Comparison of ENCODE assay signal across 8 mouse cellular contexts in genomic region chr6:39539679-39540155, GRCm38 (mm10). TPM values are rescaled to one million over a fixed set of nuclear protein-coding genes. Genes with fewer than 3 reads are reported as not detected.
A peak's percentile ranks its signal among the peaks of the same experiment; 100 is the strongest.
DNase-seq lines count a peak whose midpoint lies in the region; ATAC-seq and TF ChIP-seq lines count a peak whose summit lies in the region.

No protein-coding gene starts in this region.

- no peak overlapping the region; the same call in 1 of the 2 replicates for H3K9ac ChIP-seq in heart, embryonic 14.5 days (ENCODE audit: low read length)
- 0 out of 2 replicates have a peak overlapping the region, but pooled peaks have one; percentile 3 for H3K9ac ChIP-seq in kidney, embryonic 16.5 days (replicated peaks; ENCODE audit: low read length)
- H3K9ac ChIP-seq in stomach, embryonic 16.5 days (ENCODE audit: low read length): no peak overlapping the region

- TF ChIP-seq CTCF in E14TG2a.4 (conservative IDR thresholded peaks at IDR 0.05; ENCODE audit: low read length): no peak

- peak; percentile 72 for DNase-seq in embryo, embryonic 9.5 days (ENCODE audit: extremely low spot score)
- peak; percentile 58 for DNase-seq in lung, postnatal 14 days
- DNase-seq in left cerebral cortex, adult 9 months (ENCODE audit: low spot score in 2 of 2): no peak
- DNase-seq in spleen, postnatal 4 days (ENCODE audit: low spot score in 2 of 2): no peak

- peak overlapping the region; percentile 54 for H3K4me2 ChIP-seq in heart, embryonic 14.5 days (ENCODE audit: low read length)
- H3K4me2 ChIP-seq in kidney, embryonic 16.5 days (replicated peaks; ENCODE audit: low read depth, low read length): peak overlapping the region; percentile 35
- peak overlapping the region; percentile 43 for H3K4me2 ChIP-seq in stomach, embryonic 16.5 days (ENCODE audit: low read depth, low read length)

- peak overlapping the region; percentile 68 to 71 for H3K27ac ChIP-seq in heart, embryonic 14.5 days (replicated peaks in 1 of 2; ENCODE audit: control insufficient read depth in 1 of 2, insufficient read depth in 1 of 2, low read depth in 2 of 2, low read length in 2 of 2)
- peak overlapping the region; percentile 86 for H3K27ac ChIP-seq in kidney, embryonic 16.5 days (ENCODE audit: low read length)
- H3K27ac ChIP-seq in stomach, embryonic 16.5 days (ENCODE audit: low read length): peak overlapping the region; percentile 46

- H3K9me3 ChIP-seq in E14TG2a.4 (ENCODE audit: low read length): no peaks in the 10 kb centered on the region
- no peaks in the 10 kb centered on the region for H3K9me3 ChIP-seq in heart, embryonic 14.5 days (ENCODE audit: control insufficient read depth, low read length)
- H3K9me3 ChIP-seq in kidney, embryonic 16.5 days (ENCODE audit: low read length): no peaks in the 10 kb centered on the region
- no peaks in the 10 kb centered on the region for H3K9me3 ChIP-seq in stomach, embryonic 16.5 days (replicated peaks; ENCODE audit: control insufficient read depth, low read length)

- ATAC-seq in heart, embryonic 14.5 days (ENCODE audit: insufficient number of reproducible peaks, insufficient read depth, low FRiP score, low read depth): peak; percentile 63
- peak; percentile 55 for ATAC-seq in kidney, embryonic 16.5 days (ENCODE audit: low FRiP score, low TSS enrichment)
- ATAC-seq in stomach, embryonic 16.5 days (ENCODE audit: insufficient read depth, low FRiP score): peak; percentile 48; the same call in 1 of the 2 replicates

- 29% methylated on average over 7 of the region's 7 CpGs for WGBS in heart, embryonic 14.5 days
- 5% methylated on average over 7 of the region's 7 CpGs for WGBS in kidney, embryonic 16.5 days
- 25% methylated on average over 7 of the region's 7 CpGs for WGBS in stomach, embryonic 16.5 days

- no peaks in the 10 kb centered on the region for H3K27me3 ChIP-seq in E14TG2a.4 (ENCODE audit: insufficient read depth, low read length)
- H3K27me3 ChIP-seq in heart, embryonic 14.5 days (ENCODE audit: control insufficient read depth, insufficient read depth, low read length): no peaks in the 10 kb centered on the region
- H3K27me3 ChIP-seq in kidney, embryonic 16.5 days (ENCODE audit: insufficient read depth, low read length): no peaks in the 10 kb centered on the region
- no peaks in the 10 kb centered on the region for H3K27me3 ChIP-seq in stomach, embryonic 16.5 days (ENCODE audit: control insufficient read depth, insufficient read depth, low read length)

- H3K36me3 ChIP-seq in E14TG2a.4 (ENCODE audit: insufficient read depth, low read length): no peaks in the 10 kb centered on the region; the same call in 1 of the 2 replicates
- H3K36me3 ChIP-seq in heart, embryonic 14.5 days (ENCODE audit: control insufficient read depth, insufficient read depth, low read length): no peaks in the 10 kb centered on the region
- H3K36me3 ChIP-seq in kidney, embryonic 16.5 days (ENCODE audit: insufficient read depth, low read length): no peaks in the 10 kb centered on the region
- no peaks in the 10 kb centered on the region for H3K36me3 ChIP-seq in stomach, embryonic 16.5 days (ENCODE audit: control insufficient read depth, insufficient read depth, low read length)

- H3K4me3 ChIP-seq in E14TG2a.4 (replicated peaks; ENCODE audit: low read length): peak overlapping the region; percentile 64
- no peak overlapping the region for H3K4me3 ChIP-seq in heart, embryonic 14.5 days (ENCODE audit: control insufficient read depth in 1 of 2, insufficient read depth in 1 of 2, low read depth in 1 of 2, low read length in 2 of 2)
- peak overlapping the region; percentile 9; the same call in 1 of the 2 replicates for H3K4me3 ChIP-seq in kidney, embryonic 16.5 days (ENCODE audit: low read length)
- H3K4me3 ChIP-seq in stomach, embryonic 16.5 days (replicated peaks; ENCODE audit: low read length): no peak overlapping the region

- peaks cover 89% of the 10 kb centered on the region for H3K4me1 ChIP-seq in E14TG2a.4 (replicated peaks; ENCODE audit: low read depth, low read length)
- peaks cover 32 to 44% of the 10 kb centered on the region in 2 experiments for H3K4me1 ChIP-seq in heart, embryonic 14.5 days (ENCODE audit: control insufficient read depth in 2 of 2, insufficient read depth in 2 of 2, low read length in 2 of 2)
- peaks cover 62% of the 10 kb centered on the region for H3K4me1 ChIP-seq in kidney, embryonic 16.5 days (ENCODE audit: insufficient read depth, low read length)
- H3K4me1 ChIP-seq in stomach, embryonic 16.5 days (ENCODE audit: control insufficient read depth, insufficient read depth, low read length): peaks cover 49% of the 10 kb centered on the region

RNA-seq across cellular contexts. Expression of gene Dennd2a, which starts 17.9 kb away (rescaled TPM):
- 18.1 and 18.8 TPM in 2 replicates for polyA plus RNA-seq in heart, embryonic 14.5 days (2014; fragmentation: Nextera tagmentation; extraction: Ambion mirVana)
- polyA plus RNA-seq in kidney, embryonic 16.5 days (2015; fragmentation: Nextera tagmentation; extraction: Ambion mirVana): 20.6 and 20.9 TPM in 2 replicates
- 10.8 and 10.9 TPM in 2 replicates for polyA plus RNA-seq in stomach, embryonic 16.5 days (2015; fragmentation: Nextera tagmentation; extraction: Ambion mirVana)

RNA-seq across cellular contexts. Expression of gene Adck2, which starts 34.0 kb away (rescaled TPM):
- polyA plus RNA-seq in heart, embryonic 14.5 days (2014; fragmentation: Nextera tagmentation; extraction: Ambion mirVana): 16.1 and 19.1 TPM in 2 replicates
- polyA plus RNA-seq in kidney, embryonic 16.5 days (2015; fragmentation: Nextera tagmentation; extraction: Ambion mirVana): 31.7 and 32.8 TPM in 2 replicates
- polyA plus RNA-seq in stomach, embryonic 16.5 days (2015; fragmentation: Nextera tagmentation; extraction: Ambion mirVana): 33.5 and 34.8 TPM in 2 replicates

RNA-seq across cellular contexts. Expression of gene Gm42420, which starts 45.8 kb away (rescaled TPM):
- polyA plus RNA-seq in heart, embryonic 14.5 days (2014; fragmentation: Nextera tagmentation; extraction: Ambion mirVana): 0.35 TPM in 1 of 2 replicates, not detected in the other
- 3.8 TPM in 1 of 2 replicates, not detected in the other for polyA plus RNA-seq in kidney, embryonic 16.5 days (2015; fragmentation: Nextera tagmentation; extraction: Ambion mirVana)
- polyA plus RNA-seq in stomach, embryonic 16.5 days (2015; fragmentation: Nextera tagmentation; extraction: Ambion mirVana): 0.43 and 2.1 TPM in 2 replicates

RNA-seq across cellular contexts. Expression of gene Ndufb2, which starts 52.7 kb away (rescaled TPM):
- polyA plus RNA-seq in heart, embryonic 14.5 days (2014; fragmentation: Nextera tagmentation; extraction: Ambion mirVana): 794 and 856 TPM in 2 replicates
- 326 and 331 TPM in 2 replicates for polyA plus RNA-seq in kidney, embryonic 16.5 days (2015; fragmentation: Nextera tagmentation; extraction: Ambion mirVana)
- polyA plus RNA-seq in stomach, embryonic 16.5 days (2015; fragmentation: Nextera tagmentation; extraction: Ambion mirVana): 307 and 337 TPM in 2 replicates

Comparison
In these comparisons a context has a peak if more than half of its experiments do, and no peak if none do; other contexts are left out.
1. H3K4me3 ChIP-seq: peak in E14TG2a.4 (single experiment) and kidney, embryonic 16.5 days (single experiment); none in heart, embryonic 14.5 days (0 of 2) and stomach, embryonic 16.5 days (single experiment).
2. DNase-seq: peak in embryo, embryonic 9.5 days (single experiment) and lung, postnatal 14 days (single experiment); none in left cerebral cortex, adult 9 months (0 of 2) and spleen, postnatal 4 days (0 of 2).
3. Peak in every context shown above with its lines, with median percentiles within 50 percentile points of each other: ATAC-seq, H3K27ac ChIP-seq and H3K4me2 ChIP-seq.